Mouse (Mus musculus) liver, postnatal 0 days (tissue): Measurements from ENCODE around the gene Wipf1.

Source experiments
- CTCF ChIP-seq: sonication (generic); IDR thresholded peaks from 2 replicates; pipeline ENCODE4 v1.5.1; 2016; ENCODE audit warnings: antibody characterized with exemption, low read depth
- EP300 ChIP-seq: IDR thresholded peaks from 2 replicates; pipeline ENCODE4 v1.6.1; 2016; ENCODE audit warnings: antibody characterized with exemption, low read depth, mild to moderate bottlenecking

- no peak for TF ChIP-seq EP300
- peak; percentile 74 for TF ChIP-seq CTCF
Measured at GRCm38 (mm10) chr2:73561665-73562063, 32.1 kb upstream of the Wipf1 start.
